Mouse (Mus musculus) kidney, embryonic 14.5 days (tissue): ENCODE results near the gene Gm42906. TPM values are rescaled to one million over a fixed set of nuclear protein-coding genes. Genes with fewer than 3 reads are reported as not detected.

Experiments used
- ATAC-seq: fragments of 200-750 bp; cut with Nextera tagmentation; 2 replicates; pipeline ENCODE4 v1.8.0; 2017; ENCODE audit warnings: moderate number of reproducible peaks, mild to moderate bottlenecking, moderate TSS enrichment, moderate library complexity; ENCODE audit not compliant: low FRiP score, low TSS enrichment
- H3K27ac ChIP-seq: fragments of 300-500 bp; sonication (generic); 2 replicates; pipeline ENCODE4 v1.5.1; 2014; ENCODE audit warnings: low read depth, mild to moderate bottlenecking, low read length, moderate library complexity, mixed read lengths
- H3K27me3 ChIP-seq: fragments of 300-500 bp; sonication (generic); 2 replicates; pipeline ENCODE4 v1.6.1; 2014; ENCODE audit warnings: mild to moderate bottlenecking, low read length; ENCODE audit not compliant: control insufficient read depth, insufficient read depth
- H3K36me3 ChIP-seq: fragments of 300-500 bp; sonication (generic); 2 replicates; pipeline ENCODE4 v1.6.1; 2014; ENCODE audit warnings: low read length, mixed read lengths; ENCODE audit not compliant: control insufficient read depth, insufficient read depth
- H3K4me1 ChIP-seq: fragments of 300-500 bp; sonication (generic); 2 replicates; pipeline ENCODE4 v1.6.1; 2014; ENCODE audit warnings: low read length, mixed read lengths; ENCODE audit not compliant: control insufficient read depth, insufficient read depth
- H3K4me2 ChIP-seq: fragments of 300-500 bp; sonication (generic); replicated peaks from 2 replicates; pipeline ENCODE4 v1.6.1; 2014; ENCODE audit warnings: low read depth, mild to moderate bottlenecking, low read length
- H3K4me3 ChIP-seq: fragments of 300-500 bp; sonication (generic); 2 replicates; pipeline ENCODE4 v1.5.1; 2014; ENCODE audit warnings: mild to moderate bottlenecking, low read length
- H3K9ac ChIP-seq: fragments of 300-500 bp; sonication (generic); 2 replicates; pipeline ENCODE4 v1.6.1; 2014; ENCODE audit warnings: low read depth, mild to moderate bottlenecking, low read length, moderate library complexity
- H3K9me3 ChIP-seq: fragments of 300-500 bp; sonication (generic); 2 replicates; pipeline ENCODE4 v1.6.1; 2016; ENCODE audit warnings: low read length; ENCODE audit not compliant: control insufficient read depth
- WGBS: fragments of 180-500 bp; shearing (Covaris S2); extraction: QIAGEN DNeasy Blood & Tissue Kit; methylation state at CpG from one replicate; pipeline ENCODE4 v1.1.7; 2014; 5-methylcytosine and 5-hydroxymethylcytosine counted together
- polyA plus RNA-seq: library from polyadenylated mRNA; unstranded; fragments of >200 nt; fragmentation: Nextera tagmentation; extraction: Ambion mirVana; gene quantifications from 2 replicates; pipeline ENCODE4 v1.2.1, GENCODE M21; 2014

The Gm42906 gene
- polyA plus RNA-seq, 1 experiment from 2014 or later: not detected

DNA sequence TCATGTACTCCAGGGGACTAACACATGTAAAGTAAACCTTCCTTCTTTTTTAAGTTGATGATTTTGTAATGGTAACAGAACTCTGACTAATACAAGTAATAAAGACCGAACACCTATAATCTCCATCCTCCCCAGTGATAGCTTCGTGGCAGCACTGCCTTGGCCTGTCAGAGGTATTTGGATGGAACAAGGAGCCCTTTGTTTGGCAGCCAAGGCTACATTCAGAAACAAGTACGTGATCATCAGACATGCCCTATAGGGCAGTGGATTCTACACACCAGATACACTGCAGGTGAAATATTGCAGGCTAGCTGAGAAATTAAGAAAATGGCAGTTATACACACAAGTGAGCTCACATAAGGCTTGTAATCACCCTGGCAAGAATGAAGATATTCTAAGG is 79.5 kb downstream of the Gm42906 start:
- no peak for ATAC-seq
- Histone ChIP-seq H3K27ac (no peak overlapping the region), H3K9me3 (no peaks in the 10 kb centered on the region), H3K4me2 (no peak overlapping the region), H3K4me3 (no peak overlapping the region), H3K27me3 (no peaks in the 10 kb centered on the region), H3K36me3 (no peaks in the 10 kb centered on the region), H3K4me1 (no peaks in the 10 kb centered on the region), H3K9ac (no peak overlapping the region)
- 77% methylated on average over 3 of the region's 3 CpGs for WGBS

DNA sequence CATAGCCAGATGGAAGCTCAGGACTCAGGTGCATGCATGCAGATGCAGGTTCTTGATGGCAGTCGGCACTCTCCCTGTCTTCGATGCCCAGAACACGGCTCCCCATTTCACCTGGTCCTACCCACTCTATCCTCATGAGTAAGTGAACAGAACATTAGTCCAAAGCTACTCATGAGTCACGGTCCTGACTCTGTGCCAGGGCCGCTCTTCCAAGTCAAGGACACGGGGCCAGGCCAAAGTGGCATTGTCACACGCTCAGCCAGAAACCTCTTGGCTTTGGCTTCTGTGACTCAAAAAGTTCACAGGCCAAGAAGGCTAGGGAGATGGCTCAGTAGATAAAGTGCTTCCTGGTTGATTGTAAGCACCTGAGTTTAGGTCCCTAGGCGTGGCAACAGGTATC is 81.3 kb downstream of the Gm42906 start:
- Histone ChIP-seq H3K9ac (no peak overlapping the region), H3K9me3 (no peaks in the 10 kb centered on the region), H3K4me2 (no peak overlapping the region), H3K27ac (no peak overlapping the region), H3K36me3 (no peaks in the 10 kb centered on the region), H3K4me1 (no peaks in the 10 kb centered on the region), H3K27me3 (no peaks in the 10 kb centered on the region), H3K4me3 (no peak overlapping the region)
- no peak for ATAC-seq
- 91% methylated on average over 8 of the region's 8 CpGs for WGBS

- Histone ChIP-seq H3K27ac (no peak overlapping the region), H3K9ac (no peak overlapping the region), H3K4me2 (no peak overlapping the region), H3K36me3 (no peaks in the 10 kb centered on the region), H3K9me3 (no peaks in the 10 kb centered on the region), H3K4me1 (no peaks in the 10 kb centered on the region), H3K4me3 (no peak overlapping the region), H3K27me3 (no peaks in the 10 kb centered on the region)
- no peak for ATAC-seq
- whole genome bisulfite sequencing: 81% methylated on average over 4 of the region's 4 CpGs
These were observed 83.2 kb downstream of the Gm42906 start for GRCm38 (mm10) chr5:151344737-151345136.

- Histone ChIP-seq H3K4me1 (no peaks in the 10 kb centered on the region), H3K9ac (no peak overlapping the region), H3K36me3 (no peaks in the 10 kb centered on the region), H3K27ac (no peak overlapping the region), H3K27me3 (no peaks in the 10 kb centered on the region), H3K4me3 (no peak overlapping the region), H3K4me2 (no peak overlapping the region), H3K9me3 (no peaks in the 10 kb centered on the region)
- ATAC-seq: no peak
These were observed 94.3 kb downstream of the Gm42906 start for GRCm38 (mm10) chr5:151333686-151334085.

GRCm38 (mm10) chr5:151333191-151333594 is 94.8 kb downstream of the Gm42906 start:
- H3K27me3 ChIP-seq: no peaks in the 10 kb centered on the region
- no peaks in the 10 kb centered on the region for H3K9me3 ChIP-seq
- no peaks in the 10 kb centered on the region for H3K4me1 ChIP-seq
- H3K4me3 ChIP-seq: no peak overlapping the region
- no peak for ATAC-seq
- H3K4me2 ChIP-seq: no peak overlapping the region
- H3K9ac ChIP-seq: no peak overlapping the region
- H3K36me3 ChIP-seq: no peaks in the 10 kb centered on the region
- no peak overlapping the region for H3K27ac ChIP-seq

GRCm38 (mm10) chr5:151315804-151316597 is 112.0 kb downstream of the Gm42906 start:
- Histone ChIP-seq H3K4me1 (peaks cover 10% of the 10 kb centered on the region; the same call in 1 of the 2 replicates), H3K4me2 (no peak overlapping the region; the same call in 1 of the 2 replicates), H3K9me3 (no peaks in the 10 kb centered on the region), H3K36me3 (no peaks in the 10 kb centered on the region), H3K27me3 (no peaks in the 10 kb centered on the region), H3K9ac (no peak overlapping the region), H3K4me3 (no peak overlapping the region), H3K27ac (no peak overlapping the region)
- 28% methylated on average over 10 of the region's 10 CpGs for WGBS
- peak; percentile 82 for ATAC-seq

GRCm38 (mm10) chr5:151300286-151300685 is 127.7 kb downstream of the Gm42906 start:
- Histone ChIP-seq H3K27me3 (no peaks in the 10 kb centered on the region), H3K27ac (no peak overlapping the region), H3K36me3 (no peaks in the 10 kb centered on the region), H3K4me1 (no peaks in the 10 kb centered on the region), H3K9ac (no peak overlapping the region), H3K4me2 (no peak overlapping the region), H3K4me3 (no peak overlapping the region), H3K9me3 (no peaks in the 10 kb centered on the region)
- no peak for ATAC-seq
- WGBS: 74% methylated on average over 2 of the region's 2 CpGs

GRCm38 (mm10) chr5:151299576-151299975 is 128.4 kb downstream of the Gm42906 start:
- no peak for ATAC-seq
- Histone ChIP-seq H3K27me3 (no peaks in the 10 kb centered on the region), H3K9me3 (no peaks in the 10 kb centered on the region), H3K4me3 (no peak overlapping the region), H3K4me1 (no peaks in the 10 kb centered on the region), H3K36me3 (no peaks in the 10 kb centered on the region), H3K27ac (no peak overlapping the region), H3K9ac (no peak overlapping the region), H3K4me2 (no peak overlapping the region)
- 72% methylated on average over 7 of the region's 7 CpGs for WGBS

DNA sequence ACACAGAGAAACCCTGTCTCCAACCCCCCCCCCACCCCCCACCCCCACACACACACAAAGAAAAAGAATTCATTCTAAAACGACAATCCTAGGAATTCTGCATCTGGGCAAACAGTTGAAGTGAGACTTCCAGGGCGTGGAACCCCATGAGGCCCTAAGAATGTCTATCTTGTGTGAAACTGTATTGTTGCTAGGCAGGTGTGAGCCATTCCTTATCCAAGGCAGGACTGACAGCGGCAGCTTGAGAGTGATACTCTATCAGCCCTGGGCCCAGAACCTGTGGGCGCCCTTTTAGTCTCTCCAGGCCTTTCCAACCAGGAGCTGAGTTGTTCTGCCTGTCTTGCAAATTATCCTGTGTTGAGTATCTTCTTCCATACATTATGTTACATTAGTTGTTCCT is 129.6 kb downstream of the Gm42906 start:
- Histone ChIP-seq H3K4me2 (no peak overlapping the region), H3K27ac (no peak overlapping the region), H3K9ac (no peak overlapping the region), H3K27me3 (no peaks in the 10 kb centered on the region), H3K36me3 (no peaks in the 10 kb centered on the region), H3K4me3 (no peak overlapping the region), H3K9me3 (no peaks in the 10 kb centered on the region), H3K4me1 (no peaks in the 10 kb centered on the region)
- ATAC-seq: no peak
- WGBS: 84% methylated on average over 4 of the region's 4 CpGs
